Mouse (Mus musculus): ENCODE measurements around the gene Tmem259.

- TF ChIP-seq CTCF (IDR thresholded peaks at IDR 0.05; ENCODE audit: low read depth, low read length), result no peak
- no peak for TF ChIP-seq POLR2A (IDR thresholded peaks at IDR 0.05; ENCODE audit: insufficient read depth, low read length)
Measured at GRCm38 (mm10) chr10:79950661-79951060, 33.5 kb downstream of the Tmem259 start.
